Mouse (Mus musculus): Measurements from ENCODE around the gene S1pr5. TPM values are rescaled to one million over a fixed set of nuclear protein-coding genes. Genes with fewer than 3 reads are reported as not detected.

Gene S1pr5
- polyA plus RNA-seq, 2 experiments: 0.06 to 0.10 TPM

DNA sequence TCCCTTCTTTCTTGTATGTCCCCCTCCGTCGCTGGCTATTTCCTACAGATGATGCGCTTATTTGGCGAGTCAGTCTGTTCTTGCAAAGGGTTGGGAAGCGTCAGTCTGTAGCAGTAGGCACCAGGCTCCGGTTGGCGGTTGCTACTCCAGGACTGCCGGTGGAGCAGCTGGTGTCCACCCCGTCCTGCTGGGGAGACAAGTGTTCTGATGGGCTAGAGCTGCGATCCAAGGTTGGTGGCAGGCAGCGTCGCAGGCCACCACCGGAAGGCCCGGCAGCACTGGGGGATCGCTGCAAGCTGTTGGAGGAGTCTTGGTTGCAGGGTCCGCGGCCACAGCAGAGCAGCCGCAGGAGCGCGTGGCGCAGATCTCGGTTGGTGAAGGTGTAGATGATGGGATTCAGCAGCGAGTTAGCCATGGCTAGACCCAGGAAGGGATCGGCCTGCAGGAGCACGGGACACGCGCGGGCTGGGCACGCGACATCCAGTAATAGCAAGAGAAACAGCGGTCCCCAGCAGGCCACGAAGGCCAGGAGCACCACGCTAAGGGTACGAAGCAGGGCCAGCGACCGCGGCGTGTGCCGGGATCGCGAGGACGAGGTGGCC lies 4.3 kb downstream of the S1pr5 start:
- Histone ChIP-seq H3K9ac (replicated peaks) (no peak overlapping the region), H3K4me2 (ENCODE audit: low read depth) (peak overlapping the region; percentile 41), H3K4me1 (replicated peaks; ENCODE audit: control insufficient read depth in 2 of 2, insufficient read depth in 2 of 2, low read length in 1 of 2) (peaks cover 6 to 8% of the 10 kb centered on the region in 2 experiments), H3K27ac (no peak overlapping the region), H3K27me3 (ENCODE audit: control insufficient read depth, insufficient read depth, low read length) (peaks cover 69% of the 10 kb centered on the region), H3K36me3 (replicated peaks; ENCODE audit: control insufficient read depth, insufficient read depth, low read depth) (no peaks in the 10 kb centered on the region), H3K4me3 (ENCODE audit: insufficient read depth in 1 of 2, low read depth in 2 of 2, low read length in 2 of 2) (peak overlapping the region in 1 of 2 experiments; percentile 18; a peak in 2 of 4 replicates), H3K9me3 (ENCODE audit: control insufficient read depth, low read length) (peaks cover 2% of the 10 kb centered on the region; the same call in 1 of the 2 replicates)
- TF ChIP-seq EP300 (IDR thresholded peaks at IDR 0.05; ENCODE audit: low read depth) (no peak), CTCF (IDR thresholded peaks at IDR 0.05; ENCODE audit: low read depth) (no peak)
- 9% methylated on average over 42 of the region's 42 CpGs for WGBS (ENCODE audit: insufficient replicate concordance)
- DNase-seq (ENCODE audit: low read depth in 3 of 3, low spot score in 3 of 3): no peak
- no peak for ATAC-seq (ENCODE audit: insufficient read depth)

DNA sequence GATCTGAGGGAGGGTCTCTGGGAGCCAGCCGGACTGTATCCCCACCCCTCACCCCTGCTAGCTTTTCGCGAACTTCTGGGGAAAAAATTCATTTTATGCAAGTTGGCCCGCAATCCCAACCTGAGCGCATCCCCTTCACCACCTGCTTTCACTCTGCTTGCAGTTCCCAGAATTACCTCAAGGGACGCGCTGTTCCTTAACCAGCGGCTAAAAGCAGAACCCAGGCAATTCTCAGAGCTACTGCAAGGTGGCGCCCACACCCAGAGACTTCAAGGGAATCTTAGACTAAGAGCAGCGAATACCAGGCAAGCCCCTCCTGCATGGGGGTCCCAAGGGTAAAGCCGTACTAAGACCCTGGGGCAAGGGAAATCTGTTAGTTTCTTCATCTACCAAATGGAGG lies 6.9 kb downstream of the S1pr5 start:
- WGBS (ENCODE audit: insufficient replicate concordance): 3% methylated on average over 11 of the region's 11 CpGs
- Histone ChIP-seq H3K4me2 (ENCODE audit: low read depth) (no peak overlapping the region), H3K36me3 (replicated peaks; ENCODE audit: control insufficient read depth, insufficient read depth, low read depth) (no peaks in the 10 kb centered on the region; the same call in 1 of the 2 replicates), H3K4me1 (replicated peaks; ENCODE audit: control insufficient read depth in 2 of 2, insufficient read depth in 2 of 2, low read length in 1 of 2) (peaks cover 12 to 18% of the 10 kb centered on the region in 2 experiments), H3K27me3 (ENCODE audit: control insufficient read depth, insufficient read depth, low read length) (peaks cover 46% of the 10 kb centered on the region), H3K9ac (replicated peaks) (no peak overlapping the region), H3K27ac (no peak overlapping the region), H3K4me3 (ENCODE audit: insufficient read depth in 1 of 2, low read depth in 2 of 2, low read length in 2 of 2) (no peak overlapping the region), H3K9me3 (ENCODE audit: control insufficient read depth, low read length) (peaks cover 2% of the 10 kb centered on the region; the same call in 1 of the 2 replicates)
- DNase-seq (ENCODE audit: low read depth in 3 of 3, low spot score in 3 of 3) (peak; percentile 82 to 87 (median 84)), ATAC-seq (ENCODE audit: insufficient read depth) (no peak)
- TF ChIP-seq EP300 (IDR thresholded peaks at IDR 0.05; ENCODE audit: low read depth) (no peak), CTCF (IDR thresholded peaks at IDR 0.05; ENCODE audit: low read depth) (peak; percentile 100)

DNA sequence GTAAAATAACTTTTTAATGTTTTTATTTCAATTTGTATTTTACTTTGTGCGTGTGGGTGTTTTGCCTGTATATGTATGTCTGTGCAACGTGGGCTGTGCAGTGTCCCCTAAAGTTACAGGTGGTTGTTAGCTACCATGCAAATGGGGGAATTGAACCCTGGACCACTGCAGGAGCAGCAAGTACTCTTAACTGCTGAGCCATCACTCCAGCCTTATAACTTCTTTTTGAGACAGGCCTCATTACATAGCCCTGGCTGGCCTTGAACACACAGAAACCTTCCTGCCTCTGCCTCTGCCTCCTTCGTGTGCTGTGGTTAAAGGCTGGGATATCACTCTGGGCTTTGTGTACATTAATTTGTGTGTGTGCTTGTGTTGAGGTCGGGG lies 8.8 kb downstream of the S1pr5 start:
- Histone ChIP-seq H3K9ac (replicated peaks) (peak overlapping the region; percentile 93), H3K27me3 (ENCODE audit: control insufficient read depth, insufficient read depth, low read length) (peaks cover 27% of the 10 kb centered on the region), H3K27ac (peak overlapping the region; percentile 80), H3K4me2 (ENCODE audit: low read depth) (peak overlapping the region; percentile 96), H3K36me3 (replicated peaks; ENCODE audit: control insufficient read depth, insufficient read depth, low read depth) (peaks cover 6% of the 10 kb centered on the region; the same call in 1 of the 2 replicates), H3K9me3 (ENCODE audit: control insufficient read depth, low read length) (peaks cover 2% of the 10 kb centered on the region; the same call in 1 of the 2 replicates), H3K4me3 (ENCODE audit: insufficient read depth in 1 of 2, low read depth in 2 of 2, low read length in 2 of 2) (peak overlapping the region; percentile 82 to 96), H3K4me1 (replicated peaks; ENCODE audit: control insufficient read depth in 2 of 2, insufficient read depth in 2 of 2, low read length in 1 of 2) (peaks cover 12 to 18% of the 10 kb centered on the region in 2 experiments)
- no peak for DNase-seq (ENCODE audit: low read depth in 3 of 3, low spot score in 3 of 3)
- no peak for ATAC-seq (ENCODE audit: insufficient read depth)
- TF ChIP-seq CTCF (IDR thresholded peaks at IDR 0.05; ENCODE audit: low read depth) (no peak), EP300 (IDR thresholded peaks at IDR 0.05; ENCODE audit: low read depth) (no peak)
- WGBS (ENCODE audit: insufficient replicate concordance): 16% methylated on average over 4 of the region's 4 CpGs

DNA sequence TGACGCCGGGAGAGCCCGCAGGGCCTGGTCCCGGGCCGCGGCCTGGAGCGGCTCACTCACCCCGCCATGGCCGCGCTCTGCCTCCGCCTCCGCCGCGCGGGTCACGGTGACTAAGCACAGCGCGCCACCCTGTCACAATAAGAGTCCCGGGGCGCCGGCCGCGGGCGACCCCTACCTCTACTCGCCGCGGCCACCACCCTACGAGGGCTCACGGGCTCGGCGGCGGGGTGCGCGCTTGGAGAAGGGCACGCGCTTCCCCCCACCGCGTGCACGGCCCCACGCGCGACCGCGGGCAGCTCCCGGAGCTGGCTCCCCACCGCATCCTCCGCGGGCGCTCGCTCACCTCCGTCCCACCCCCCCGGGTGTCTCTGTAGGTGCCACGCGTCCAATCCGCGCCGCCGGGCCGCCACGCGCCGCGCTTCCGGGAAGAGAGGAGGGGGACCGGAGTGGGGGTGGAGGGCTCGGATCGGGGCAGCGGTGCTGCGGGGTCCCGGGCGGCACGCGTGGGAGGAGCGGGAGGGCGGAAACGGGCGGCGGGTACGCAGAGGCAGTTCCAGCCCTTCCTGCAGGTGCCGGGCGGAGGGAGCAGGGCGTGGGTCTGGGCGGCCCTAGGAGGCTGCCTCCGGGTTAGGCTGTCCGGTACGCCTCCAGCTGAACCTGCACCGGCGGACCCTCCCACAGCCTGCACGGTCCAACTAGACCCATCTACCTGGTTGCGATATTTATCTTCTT lies 9.3 kb downstream of the S1pr5 start, which contains the start of gene Keap1:
Gene Keap1, minus strand, starts transcription at position 629 of the 732 bp plus-strand sequence.
- DNase-seq (ENCODE audit: low read depth in 3 of 3, low spot score in 3 of 3) (peak; percentile 66 to 70 (median 68)), ATAC-seq (ENCODE audit: insufficient read depth) (peak; percentile 89)
- H3K4me1 ChIP-seq (replicated peaks; ENCODE audit: control insufficient read depth in 2 of 2, insufficient read depth in 2 of 2, low read length in 1 of 2): peaks cover 12 to 18% of the 10 kb centered on the region in 2 experiments

More for the DNA sequence above, 9.3 kb downstream of the S1pr5 start, which contains the start of gene Keap1:
- Histone ChIP-seq H3K4me3 (ENCODE audit: insufficient read depth in 1 of 2, low read depth in 2 of 2, low read length in 2 of 2) (peak within 1 kb of the TSS; percentile 82 to 96), H3K4me2 (ENCODE audit: low read depth) (peak within 1 kb of the TSS; percentile 96), H3K9ac (replicated peaks) (peak within 1 kb of the TSS; percentile 93), H3K27me3 (ENCODE audit: control insufficient read depth, insufficient read depth, low read length) (peaks cover 22% of the 10 kb centered on the region), H3K9me3 (ENCODE audit: control insufficient read depth, low read length) (peaks cover 2% of the 10 kb centered on the region; the same call in 1 of the 2 replicates), H3K27ac (peak within 1 kb of the TSS; percentile 80), H3K36me3 (replicated peaks; ENCODE audit: control insufficient read depth, insufficient read depth, low read depth) (peaks cover 11% of the 10 kb centered on the region)
- TF ChIP-seq CTCF (IDR thresholded peaks at IDR 0.05; ENCODE audit: low read depth): no peak; the same call in 1 of the 2 replicates
- TF ChIP-seq EP300 (IDR thresholded peaks at IDR 0.05; ENCODE audit: low read depth): 0 out of 2 replicates have a peak, but pooled peaks have one; percentile 25
- under 1% methylated on average over 71 of the region's 90 CpGs for WGBS (ENCODE audit: insufficient replicate concordance)
